Mouse (Mus musculus) left cerebral cortex, adult 9 months (tissue): ENCODE measurements around the gene Slc9a1.

Experiments
- DNase-seq, 2 experiments: peaks; one replicate each; pipeline ENCODE4 v3.0.0; 2022; ENCODE audit warnings: low spot score in 2 of 2

Slc9a1 gene

DNA sequence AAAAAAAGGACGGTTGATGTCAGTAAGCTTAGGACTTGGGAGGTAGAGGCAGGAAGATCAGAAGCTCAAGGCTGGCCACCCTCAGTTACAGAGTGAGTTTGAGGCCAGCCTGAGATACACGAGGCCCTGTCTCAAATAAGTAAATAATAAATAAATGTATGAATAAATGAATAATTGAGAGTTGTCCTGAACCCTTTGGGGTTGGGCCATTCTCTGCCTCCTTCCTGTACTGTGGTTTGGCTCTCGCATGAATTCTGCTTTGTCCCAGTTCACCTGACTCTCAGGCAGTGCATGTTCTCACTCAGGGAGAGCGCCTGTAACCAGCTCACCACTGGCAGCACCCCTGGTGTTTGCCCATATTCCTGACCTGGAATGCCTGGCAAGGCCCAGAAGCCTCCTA lies 4.5 kb downstream of the Slc9a1 start:
- DNase-seq: no peak

DNA sequence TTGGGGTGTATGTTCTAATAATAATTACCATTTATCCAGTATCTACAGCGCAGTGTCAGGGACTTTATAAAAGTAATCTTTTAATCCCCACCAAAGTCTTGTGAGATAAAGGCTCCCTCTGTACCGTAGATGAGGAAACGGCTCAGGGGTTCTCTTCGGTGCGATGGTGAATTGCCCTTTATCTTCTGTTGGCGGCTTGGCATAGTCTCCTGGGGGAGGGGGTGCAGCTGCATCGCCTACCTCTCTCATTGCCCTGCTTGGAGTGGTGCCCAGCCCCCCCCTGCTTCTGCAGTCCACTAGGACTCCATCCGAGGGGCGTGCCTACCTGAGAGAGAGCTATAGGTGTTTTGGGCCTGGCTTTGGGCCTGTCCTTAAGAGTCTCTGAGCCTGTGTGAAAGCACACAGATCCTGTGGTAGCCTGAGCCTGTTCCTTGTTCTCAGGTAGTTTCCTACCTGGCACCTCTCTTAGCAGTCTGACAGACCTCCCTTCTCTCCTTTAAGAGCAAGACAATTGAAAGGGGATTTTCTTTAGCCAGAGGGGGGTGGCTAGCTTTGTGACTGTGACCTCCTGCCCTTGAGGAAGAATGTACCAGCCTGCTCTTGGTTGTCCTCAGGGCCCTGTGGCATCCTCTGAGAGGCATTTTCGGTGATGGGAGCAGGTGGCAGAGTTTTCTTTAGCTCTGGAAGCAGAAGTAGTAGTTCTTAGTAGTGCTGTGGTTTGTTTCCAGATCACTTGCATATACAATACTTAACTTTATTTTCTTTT lies 6.5 kb downstream of the Slc9a1 start:
- no peak for DNase-seq

DNA sequence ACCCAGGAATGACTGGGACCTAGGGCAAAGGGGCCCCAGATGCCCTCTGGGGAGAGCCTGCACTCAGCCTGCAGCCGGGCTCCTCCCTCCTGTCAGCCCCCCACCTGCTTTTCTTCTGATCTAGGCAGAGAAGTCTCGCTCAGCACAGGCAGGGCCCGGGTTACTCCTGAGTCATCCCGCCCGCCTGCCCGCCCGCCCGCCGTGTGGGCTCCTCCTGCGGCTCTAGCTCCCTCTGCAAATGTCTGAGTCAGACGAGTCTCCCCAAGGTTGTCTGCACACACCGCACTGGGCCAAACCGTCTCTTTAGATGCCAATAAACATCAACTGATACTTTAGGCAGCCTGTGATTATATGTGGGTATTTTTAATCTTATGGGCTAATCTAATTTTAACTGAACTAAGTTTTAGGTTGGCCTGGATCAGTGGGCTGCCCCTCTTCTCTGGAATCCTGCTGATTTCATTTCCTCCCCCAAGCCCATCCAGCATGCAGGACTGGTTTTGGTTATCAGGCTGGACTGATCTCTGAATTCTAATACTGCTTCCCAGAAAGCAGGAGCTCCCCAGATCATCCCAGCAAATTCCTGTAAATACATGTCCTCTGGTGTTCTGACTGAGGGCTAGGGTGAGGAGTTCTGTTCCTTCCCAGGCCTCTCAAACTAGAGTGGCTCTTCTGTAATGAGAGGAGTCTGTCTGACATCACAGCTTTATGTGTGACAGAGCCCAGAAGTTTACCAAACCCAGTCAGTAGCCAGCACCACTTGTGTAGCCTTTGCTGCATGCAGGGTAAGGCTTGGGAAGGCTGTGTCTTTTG lies 8.9 kb downstream of the Slc9a1 start:
- peak in 1 of 2 experiments; percentile 62 for DNase-seq

DNA sequence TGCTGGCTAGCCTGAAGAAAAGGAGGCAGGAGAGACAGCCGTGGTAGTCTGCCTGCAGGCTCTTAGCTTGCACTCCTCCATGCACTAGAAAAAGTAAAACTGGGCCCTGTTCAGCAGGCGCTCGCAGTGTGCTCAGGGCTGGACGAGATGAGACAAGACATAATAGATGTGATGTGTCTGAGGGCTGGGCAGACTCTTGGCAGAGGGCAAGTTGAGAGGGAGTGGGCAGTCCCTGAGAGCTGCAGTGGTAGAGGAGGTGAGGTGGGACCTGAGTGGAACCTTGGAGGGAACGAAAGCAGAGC lies 9.5 kb downstream of the Slc9a1 start:
- no peak for DNase-seq

DNA sequence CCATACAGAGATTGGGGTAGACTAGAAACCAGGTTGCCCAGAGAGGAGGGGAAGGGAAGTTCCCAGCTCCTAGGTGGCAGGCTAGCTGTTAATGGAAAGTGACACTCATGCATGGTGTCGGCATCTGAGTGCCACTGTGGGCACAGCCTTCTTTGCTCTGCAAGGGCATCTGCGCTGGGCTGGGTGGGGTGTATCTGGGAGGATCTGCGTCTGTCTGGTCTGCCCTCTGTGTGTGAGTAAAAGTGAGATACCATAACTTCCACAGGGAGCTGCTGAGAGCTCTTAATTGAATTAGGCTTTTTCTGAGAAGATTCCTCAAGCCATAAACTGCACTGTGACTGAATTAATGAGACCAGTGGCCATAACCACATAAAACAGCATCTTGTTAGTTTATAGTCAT lies 10.4 kb downstream of the Slc9a1 start:
- DNase-seq: no peak

DNA sequence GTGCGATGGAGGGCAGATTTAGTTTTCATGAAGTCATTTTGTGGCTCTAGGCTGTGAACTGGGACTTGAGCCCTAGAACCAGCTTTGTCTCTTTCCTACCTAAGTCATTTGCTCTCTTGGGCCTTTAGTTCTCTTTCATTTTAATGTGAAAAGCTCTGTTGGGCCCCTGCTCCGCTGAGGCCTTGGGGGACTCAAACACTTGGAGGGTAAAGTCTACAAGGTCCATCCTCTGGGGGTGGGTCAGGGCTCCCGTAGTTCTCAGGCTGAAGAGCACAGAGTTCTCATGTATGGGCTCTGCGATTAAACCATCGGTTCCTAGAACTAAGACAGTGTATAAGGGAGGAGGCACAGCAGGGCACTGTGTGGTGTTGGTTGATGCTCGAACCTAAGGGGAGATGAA lies 11.0 kb downstream of the Slc9a1 start:
- no peak for DNase-seq

DNA sequence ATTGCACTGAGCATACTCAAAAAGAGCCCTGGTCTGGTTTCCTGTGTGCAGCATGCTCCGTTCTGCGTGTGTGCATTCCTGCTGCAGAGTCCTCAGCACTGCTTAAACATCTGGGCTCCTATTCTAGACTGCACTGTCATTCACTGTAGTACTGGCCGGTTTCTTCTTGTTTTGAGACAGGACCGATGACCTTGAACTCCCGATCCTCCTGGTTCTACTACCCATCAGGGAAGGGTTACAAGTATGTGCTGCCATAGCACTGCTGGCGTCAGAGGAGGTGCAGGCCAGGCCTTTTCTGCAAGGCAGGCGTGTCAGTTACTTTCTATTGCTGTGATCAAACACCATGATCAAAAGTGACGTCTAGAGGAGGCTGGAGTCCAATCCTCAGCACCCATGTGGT lies 11.6 kb downstream of the Slc9a1 start:
- DNase-seq: no peak

DNA sequence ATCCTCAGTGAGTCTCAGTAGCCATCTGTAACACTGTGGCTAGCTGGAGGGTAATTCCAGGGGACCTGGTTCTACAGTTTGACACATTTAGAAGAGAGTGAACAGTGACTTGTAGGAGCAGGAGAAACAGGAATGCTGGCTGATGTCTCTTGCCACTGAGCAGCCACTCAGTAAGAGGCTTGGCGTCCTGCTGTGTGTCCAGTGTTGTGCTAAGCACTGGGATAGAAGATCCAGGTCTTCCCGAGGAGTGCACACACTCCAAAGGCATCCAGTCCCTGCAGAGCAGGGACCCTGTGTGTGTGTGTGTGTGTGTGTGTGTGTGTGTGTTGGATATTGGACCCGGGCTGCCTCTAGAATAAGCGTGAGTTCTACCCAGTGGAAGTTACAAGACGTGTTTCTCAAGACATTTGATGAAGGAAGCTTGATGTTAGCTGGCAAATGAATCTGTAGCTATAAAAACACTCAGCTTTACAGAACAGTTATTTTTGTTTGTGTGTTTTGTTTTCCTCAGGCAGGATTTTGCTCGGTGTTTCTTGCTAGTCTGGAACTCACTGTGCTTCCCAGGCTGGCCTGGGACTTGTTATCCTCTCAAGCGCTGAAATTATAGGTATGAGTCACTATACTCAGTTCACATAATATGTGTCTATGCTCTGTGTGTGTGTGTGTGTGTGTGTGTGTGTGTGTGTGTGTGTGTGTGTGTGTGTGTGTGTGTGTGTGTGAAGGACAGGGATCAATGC lies 16.7 kb downstream of the Slc9a1 start:
- no peak for DNase-seq

DNA sequence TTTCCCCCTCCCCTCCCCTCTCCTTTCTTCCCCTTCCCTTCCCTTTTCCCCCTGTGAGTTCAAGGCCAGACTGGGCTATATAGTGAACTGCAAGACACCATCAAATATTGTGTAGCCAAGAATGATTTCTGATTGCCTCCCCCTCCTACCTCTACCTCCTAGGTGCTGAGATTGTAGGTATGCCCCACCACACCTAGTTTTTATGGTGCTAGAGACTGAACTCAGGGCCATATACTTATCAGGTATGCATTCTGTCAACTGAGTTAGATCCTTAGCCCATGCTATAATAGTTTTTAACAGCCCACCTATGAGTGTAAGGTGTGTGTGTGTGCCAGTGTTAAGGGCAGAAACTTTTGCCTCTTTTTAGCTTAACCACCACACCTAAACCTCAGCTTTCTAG lies 17.5 kb downstream of the Slc9a1 start:
- DNase-seq: no peak

DNA sequence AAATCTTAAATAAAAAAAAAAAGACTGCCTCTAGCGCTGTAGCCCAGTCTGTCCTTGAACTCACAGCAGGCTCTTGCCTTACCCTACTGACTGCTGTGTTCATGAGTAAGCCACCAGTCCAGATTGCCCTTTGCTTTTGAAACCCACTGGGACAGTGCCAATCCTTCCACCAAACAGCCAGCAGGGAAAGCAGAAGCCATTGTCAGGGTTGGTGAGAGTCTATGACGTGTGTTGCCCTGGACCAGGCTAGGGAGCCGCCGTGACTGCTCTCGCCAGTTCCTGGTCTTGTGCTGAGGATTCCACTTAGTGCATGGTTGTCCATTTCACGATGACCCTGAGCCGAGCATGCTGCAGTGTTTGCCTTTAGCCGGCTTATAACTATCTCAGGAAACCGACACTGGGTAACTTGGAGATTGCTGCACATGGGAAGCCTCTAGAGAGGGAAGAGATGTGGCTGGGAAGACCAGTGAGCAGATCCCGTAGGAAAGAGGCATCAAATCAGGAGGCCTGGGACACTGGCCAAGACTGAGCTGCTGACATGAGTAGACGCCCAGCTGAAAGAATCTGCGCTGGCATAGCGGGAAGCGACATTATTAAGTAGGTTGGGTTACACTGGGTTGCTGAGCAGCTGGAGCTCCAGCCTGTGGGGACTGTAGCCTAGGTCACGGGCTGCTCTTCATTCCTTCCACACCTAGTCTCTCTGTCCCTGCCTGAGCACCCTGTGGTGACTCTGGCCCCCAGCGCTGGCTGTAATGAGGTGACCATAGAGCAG lies 19.5 kb downstream of the Slc9a1 start:
- no peak for DNase-seq

DNA sequence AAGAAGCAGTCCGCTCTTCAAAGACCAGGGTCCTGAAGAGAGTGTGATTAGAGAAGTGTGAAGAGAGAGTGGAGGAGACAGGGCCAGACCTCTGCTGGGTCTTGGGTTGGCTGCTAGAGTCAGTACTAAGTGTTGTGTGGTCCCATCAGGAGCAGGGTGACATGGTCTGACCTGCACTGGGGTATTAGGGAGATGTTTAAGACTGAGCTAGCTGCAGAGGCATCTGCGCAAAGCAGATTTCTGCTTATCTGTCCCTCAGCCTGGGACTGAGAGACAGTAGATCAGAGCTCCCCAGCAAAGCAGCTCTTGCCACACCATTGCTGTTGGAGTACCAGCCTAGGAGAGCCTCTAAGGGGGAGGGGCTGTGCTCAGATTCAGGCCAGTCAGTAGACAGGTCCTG lies 20.5 kb downstream of the Slc9a1 start:
- no peak for DNase-seq

DNA sequence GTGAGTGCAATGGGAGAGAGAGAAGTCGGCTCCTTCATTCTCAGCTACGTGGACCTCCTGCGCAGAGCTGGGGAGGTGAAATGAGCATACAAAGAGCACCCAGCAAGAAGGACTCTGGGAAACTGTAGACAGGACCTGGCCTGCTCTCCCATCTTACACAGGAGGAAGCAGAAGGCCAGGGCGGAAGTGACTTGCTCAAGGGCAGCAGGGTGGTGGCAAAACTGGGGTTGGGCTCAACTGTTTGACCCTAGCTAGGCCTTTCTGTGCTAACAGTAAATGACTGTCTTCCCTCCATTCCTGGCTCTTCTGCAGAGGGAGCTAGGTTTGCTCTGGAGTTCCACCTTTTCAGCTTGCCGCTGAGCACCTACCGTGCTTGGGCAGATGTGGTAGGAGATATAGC lies 21.1 kb downstream of the Slc9a1 start:
- no peak for DNase-seq

DNA sequence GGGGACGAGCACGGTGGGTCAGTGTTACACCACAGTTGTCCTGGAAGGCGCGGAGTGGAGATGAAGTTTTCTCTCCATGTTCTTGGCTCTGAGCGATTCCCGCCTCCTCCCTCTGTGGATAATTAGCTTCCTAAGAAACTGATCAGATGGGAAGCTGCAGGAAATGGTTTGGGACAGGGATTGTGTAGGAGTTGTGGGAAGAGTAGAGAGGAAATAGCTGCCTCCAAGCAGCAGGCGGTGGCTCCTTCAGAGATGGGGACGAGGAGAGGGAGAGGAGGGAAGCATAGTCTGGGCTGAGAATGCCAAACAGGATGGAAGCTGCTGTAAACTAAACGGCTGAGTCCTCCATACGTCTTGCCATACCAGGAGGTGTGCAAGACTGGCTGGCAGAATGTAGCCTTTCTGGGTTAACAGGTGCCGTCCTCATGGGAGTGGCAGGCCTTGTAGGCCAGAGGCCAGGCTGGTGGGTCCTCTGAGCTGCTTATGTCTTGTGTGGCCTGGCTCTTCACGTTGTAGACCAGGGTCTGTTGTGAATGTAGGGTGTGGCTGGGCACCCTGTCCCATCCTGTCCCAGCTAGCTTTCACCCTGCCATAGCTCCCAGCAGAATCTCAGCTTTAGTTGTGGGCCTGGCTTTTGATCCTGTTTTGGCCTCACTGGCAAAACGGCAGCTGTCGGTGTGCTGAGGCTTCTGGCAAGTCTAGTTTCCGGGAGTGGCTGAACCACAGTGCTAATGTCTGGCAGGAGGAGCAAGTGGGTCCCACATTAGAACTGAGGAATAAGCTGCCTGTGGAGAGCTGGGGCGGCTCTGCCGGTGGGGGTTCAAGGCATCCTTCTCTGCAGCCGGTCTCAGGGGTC lies 21.9 kb downstream of the Slc9a1 start:
- peak; percentile 55 to 74 for DNase-seq

DNA sequence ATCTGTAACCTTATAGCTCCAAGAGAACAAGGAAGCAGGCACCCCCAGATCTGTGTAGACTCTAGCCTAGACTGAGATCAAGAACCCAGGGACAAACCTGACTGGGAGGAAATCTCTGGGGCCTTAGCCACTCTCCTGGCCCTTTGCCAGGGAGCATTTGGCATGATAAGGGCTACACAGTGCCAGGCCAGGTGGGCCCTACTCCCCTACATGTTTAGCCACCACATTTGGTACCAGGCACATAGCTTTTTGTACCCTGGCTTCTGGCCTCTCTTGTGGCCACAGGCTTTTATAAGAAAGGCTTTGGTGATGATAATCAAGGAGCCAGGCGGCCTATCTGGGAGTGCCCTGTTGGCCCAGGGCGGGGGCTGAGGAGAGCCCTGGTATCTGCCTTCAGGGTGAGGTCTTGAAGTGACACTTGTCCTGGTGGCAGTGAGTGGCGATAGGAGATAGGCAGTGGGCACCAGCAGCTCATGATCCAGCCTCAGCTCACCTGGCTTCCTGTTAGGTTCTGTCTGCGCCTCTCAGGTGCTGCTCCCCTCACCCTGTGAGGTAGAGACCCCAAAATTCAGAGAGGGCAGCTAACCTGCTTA lies 25.6 kb downstream of the Slc9a1 start:
- DNase-seq: no peak

DNA sequence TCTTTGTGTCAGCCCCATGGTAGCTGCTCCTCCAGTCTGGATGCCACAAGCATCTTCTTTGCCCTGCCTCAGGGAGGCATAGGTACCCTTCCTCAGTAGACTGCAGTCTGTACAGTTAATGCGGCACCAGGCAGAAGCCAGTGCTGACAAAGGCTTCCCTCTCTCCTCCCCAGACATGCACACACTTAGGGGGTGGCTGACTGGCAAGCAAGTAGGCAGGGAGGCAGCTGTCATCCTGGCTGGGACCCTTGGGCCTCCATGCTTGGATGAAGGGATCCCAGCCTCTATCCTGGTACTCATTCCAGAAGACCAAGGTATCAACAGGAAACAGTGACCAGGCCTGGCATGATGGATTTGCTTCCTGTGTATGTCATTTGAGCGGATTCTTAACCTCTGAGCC lies 26.6 kb downstream of the Slc9a1 start:
- DNase-seq: no peak

DNA sequence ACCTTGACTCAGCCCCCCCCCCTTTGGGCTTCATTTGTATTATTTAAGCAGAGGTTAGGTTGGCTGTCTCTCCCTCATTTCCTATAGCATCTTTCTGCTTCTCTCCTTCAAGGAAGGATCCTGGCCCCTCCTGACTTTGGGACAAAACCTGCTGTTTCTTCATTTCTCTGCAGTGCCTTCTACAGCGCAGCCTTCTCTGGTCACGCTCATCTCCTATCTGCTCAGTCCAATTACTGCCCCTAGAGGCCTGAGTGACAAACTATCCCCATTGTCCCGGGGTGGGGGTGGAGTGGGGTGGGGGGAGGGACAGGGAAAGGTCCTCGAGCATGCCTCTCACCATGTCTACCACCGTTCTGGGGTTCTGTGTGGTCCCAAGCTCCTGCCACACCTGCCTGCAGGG lies 27.8 kb downstream of the Slc9a1 start:
- DNase-seq: no peak

DNA sequence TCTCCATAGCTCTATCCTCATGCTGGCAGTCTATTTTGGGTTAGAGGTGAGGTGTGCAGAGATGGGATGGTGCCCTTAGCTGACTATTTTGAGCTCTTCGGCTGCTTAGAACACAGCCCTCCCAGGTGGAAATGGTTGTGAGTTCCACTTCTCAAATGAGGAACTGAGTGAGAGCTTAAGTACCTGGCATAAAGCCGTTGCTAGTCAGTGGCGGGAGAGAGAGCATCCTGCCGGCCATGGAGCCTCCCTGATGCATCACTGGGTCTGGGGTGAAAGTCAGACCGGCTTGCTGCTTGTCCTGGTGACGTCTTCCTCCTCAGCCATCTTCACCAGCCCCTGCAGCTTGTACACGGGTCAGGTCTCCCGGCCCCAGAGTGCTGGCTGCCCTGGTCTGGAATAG lies 28.5 kb downstream of the Slc9a1 start:
- DNase-seq: no peak

DNA sequence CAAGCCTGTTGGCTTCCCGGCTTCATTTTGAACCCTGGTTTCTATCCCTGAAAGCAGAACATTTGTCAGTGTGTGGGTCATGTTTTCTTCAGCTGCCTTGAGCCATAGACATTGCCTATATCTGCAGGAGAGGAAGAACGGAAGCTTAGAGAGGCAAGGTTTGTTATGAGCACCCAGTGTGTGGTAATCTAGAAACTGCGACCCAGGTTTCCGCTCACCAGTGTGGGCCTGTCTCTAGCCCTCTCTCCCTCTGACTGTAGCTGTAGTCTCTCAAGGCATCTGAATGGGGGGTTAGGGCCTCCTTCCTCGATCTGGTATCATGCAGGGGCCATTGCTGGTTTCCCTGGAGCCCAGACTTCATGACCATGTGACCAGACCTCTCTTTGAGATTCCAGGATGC lies 29.1 kb downstream of the Slc9a1 start:
- no peak for DNase-seq

DNA sequence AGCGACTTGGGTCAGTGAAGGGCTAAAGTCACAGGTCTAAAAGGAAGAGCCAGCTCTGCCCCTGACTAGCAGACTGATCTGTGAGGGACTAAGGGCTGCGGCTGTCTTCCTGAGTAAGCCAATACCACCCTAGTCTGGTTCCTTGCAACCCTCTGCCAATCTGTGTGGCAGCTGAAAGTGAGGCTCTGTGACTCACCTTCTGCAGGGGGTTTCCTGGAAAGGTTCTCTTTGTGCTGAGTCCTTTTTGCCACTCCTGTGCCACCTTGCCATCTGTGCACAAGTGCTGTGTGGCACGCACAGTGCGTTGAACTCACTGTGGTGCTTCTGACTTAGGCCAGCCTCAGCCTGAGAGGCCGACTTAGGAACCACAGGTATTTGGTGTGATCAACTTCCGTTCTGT lies 30.0 kb downstream of the Slc9a1 start:
- no peak for DNase-seq

DNA sequence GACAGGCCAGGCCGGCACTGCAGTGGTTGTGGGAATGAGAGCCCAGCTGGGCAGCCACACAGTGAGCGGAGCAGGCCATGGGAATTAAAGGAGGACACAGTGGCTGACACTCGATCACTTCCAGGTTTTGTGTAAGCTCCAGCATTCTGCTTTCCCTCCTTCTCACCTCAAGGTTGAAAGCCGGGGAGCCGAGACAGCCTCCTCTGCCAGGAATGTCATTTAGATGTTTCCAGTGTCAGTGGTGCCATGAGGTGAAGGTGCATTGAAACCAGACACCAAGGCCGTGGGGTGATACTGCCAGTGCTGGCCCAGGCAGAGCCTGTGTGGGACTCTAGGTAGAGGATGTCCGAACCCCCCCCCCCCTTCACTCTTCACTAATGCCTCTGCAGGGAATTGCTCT lies 30.6 kb downstream of the Slc9a1 start:
- DNase-seq: no peak

DNA sequence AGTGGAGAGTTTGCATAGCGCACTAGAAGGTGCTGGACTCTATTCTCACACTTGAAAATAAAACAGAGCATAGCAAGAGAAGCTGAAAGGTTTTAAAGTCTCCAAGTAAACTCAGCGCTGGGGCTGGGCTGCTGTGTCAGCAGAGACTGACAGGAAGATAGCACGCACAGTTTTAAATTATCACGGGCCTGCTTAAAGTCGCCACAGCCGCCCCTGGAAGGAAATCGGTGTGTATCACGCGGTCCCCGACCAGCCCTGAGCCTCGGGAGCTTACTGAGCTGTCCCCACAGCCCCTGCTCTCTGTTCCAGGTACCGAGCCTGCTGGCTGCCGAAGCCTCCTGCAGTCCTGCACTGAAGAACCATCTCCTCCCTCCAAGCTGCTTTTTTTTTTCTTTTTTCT lies 32.5 kb downstream of the Slc9a1 start:
- DNase-seq: no peak
